ENCODE assay signal across 25 mouse cellular contexts in the genomic region with DNA sequence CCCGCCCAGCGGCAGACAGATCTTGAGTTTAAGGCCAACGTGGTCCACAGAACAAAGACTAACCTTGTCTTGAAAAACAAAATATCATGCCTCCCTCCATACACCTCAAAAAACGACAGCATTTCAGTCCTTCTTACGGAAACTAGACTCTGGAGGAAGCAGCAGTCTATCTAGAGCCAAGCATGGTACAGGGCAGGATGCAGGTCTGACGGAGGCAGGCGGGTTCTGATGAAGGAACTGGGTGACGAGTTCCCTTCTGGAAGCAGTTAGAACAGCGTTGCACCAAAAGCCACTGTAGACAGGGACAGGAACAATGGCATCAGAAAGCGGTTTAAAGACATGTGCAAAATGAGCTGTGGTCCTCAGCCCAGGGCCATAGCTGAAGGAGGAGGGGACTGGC. TPM values are rescaled to one million over a fixed set of nuclear protein-coding genes. Genes with fewer than 3 reads are reported as not detected.
A peak's percentile ranks its signal among the peaks of the same experiment; 100 is the strongest.
DNase-seq lines count a peak whose midpoint lies in the region; ATAC-seq and TF ChIP-seq lines count a peak whose summit lies in the region.
"Had no signal": no experiment of that assay in that cellular context is flagged by ENCODE, and none has a peak within 500 bp of the region (broad histone marks: within the 10 kb centered on the region; RNA-seq: fewer than 3 reads in every experiment).

No protein-coding gene starts in this region.

- no peak overlapping the region for H3K4me2 ChIP-seq in intestine, embryonic 15.5 days (replicated peaks)
- H3K4me2 ChIP-seq: embryonic facial prominence, embryonic 15.5 days; liver, embryonic 15.5 days; lung, embryonic 15.5 days had no signal

- H3K36me3 ChIP-seq in ES-E14 (ENCODE audit: control insufficient read depth, insufficient read depth, low read length, poor library complexity, severe bottlenecking), result peaks cover 12% of the 10 kb centered on the region
- no peaks in the 10 kb centered on the region for H3K36me3 ChIP-seq in intestine, embryonic 15.5 days
- H3K36me3 ChIP-seq: embryonic facial prominence, embryonic 15.5 days; liver, embryonic 15.5 days; lung, embryonic 15.5 days had no signal

- H3K4me3 ChIP-seq in ES-E14 (ENCODE audit: insufficient read depth in 1 of 2, low read depth in 1 of 2, low read length in 2 of 2, poor library complexity in 1 of 2, severe bottlenecking in 1 of 2), result peak overlapping the region in 1 of 2 experiments; percentile 27; a peak in 1 of 4 replicates
- H3K4me3 ChIP-seq in intestine, embryonic 15.5 days (replicated peaks), result no peak overlapping the region
- H3K4me3 ChIP-seq: embryonic facial prominence, embryonic 15.5 days; limb, embryonic 10.5 days; liver, embryonic 15.5 days; lung, embryonic 15.5 days; midbrain, embryonic 10.5 days had no signal

- peak; percentile 44 for DNase-seq in thymus, postnatal 0 days (ENCODE audit: low spot score)
- DNase-seq in thymus, postnatal 14 days, result no peak
- DNase-seq in ES-E14 (ENCODE audit: low read depth, low spot score), result no peak
- no peak for DNase-seq in urinary bladder, postnatal 14 days (ENCODE audit: low spot score)
- DNase-seq in layer of hippocampus, postnatal 10 days (ENCODE audit: low spot score in 2 of 2), result no peak
- DNase-seq: adrenal gland, postnatal 25 days; B cell, adult 2 months; cerebellum, adult 9-10 months; gastrocnemius, postnatal 10 days; heart, adult 11 months; heart, postnatal 36 days; layer of hippocampus, adult 9-11 months; liver; lung, postnatal 36 days; right cerebral cortex, postnatal 14 days had no signal

- ATAC-seq in granulocyte monocyte progenitor cell, adult 5-6 weeks (replicated peaks; ENCODE audit: poor library complexity, severe bottlenecking), result peak; percentile 12
- no peak for ATAC-seq in intestine, embryonic 15.5 days
- ATAC-seq: forebrain, embryonic 16.5 days; hindbrain, embryonic 16.5 days; intestine, postnatal 0 days had no signal

- H3K9me3 ChIP-seq in ES-E14 (ENCODE audit: control insufficient read depth, insufficient read depth, low read depth, low read length), result no peaks in the 10 kb centered on the region
- no peaks in the 10 kb centered on the region for H3K9me3 ChIP-seq in intestine, embryonic 15.5 days
- H3K9me3 ChIP-seq: embryonic facial prominence, embryonic 15.5 days; limb, embryonic 10.5 days; liver, embryonic 15.5 days; lung, embryonic 15.5 days; midbrain, embryonic 10.5 days had no signal

- WGBS in intestine, embryonic 15.5 days, result 89% methylated on average over 10 of the region's 10 CpGs

- in situ Hi-C loops in ES-E14 (cut with MboI; ENCODE audit: low sequenced_read_pairs in 2 of 2, unreplicated experiment in 2 of 2), result no loop called here

- peaks cover 9 to 27% of the 10 kb centered on the region in 2 experiments for H3K4me1 ChIP-seq in ES-E14 (ENCODE audit: control insufficient read depth in 2 of 2, insufficient read depth in 2 of 2, low read length in 2 of 2, poor library complexity in 1 of 2)
- H3K4me1 ChIP-seq in intestine, embryonic 15.5 days (replicated peaks), result peaks cover 4% of the 10 kb centered on the region

- H3K27me3 ChIP-seq in intestine, embryonic 15.5 days (replicated peaks), result no peaks in the 10 kb centered on the region
- H3K27me3 ChIP-seq: embryonic facial prominence, embryonic 15.5 days; lung, embryonic 15.5 days had no signal

- H3K9ac ChIP-seq in ES-E14 (ENCODE audit: insufficient read depth, low read depth, low read length, poor library complexity, severe bottlenecking), result peak overlapping the region; percentile 58
- no peak overlapping the region for H3K9ac ChIP-seq in intestine, embryonic 15.5 days
- H3K9ac ChIP-seq: embryonic facial prominence, embryonic 15.5 days; liver, embryonic 15.5 days; lung, embryonic 15.5 days had no signal

- H3K27ac ChIP-seq in ES-E14 (ENCODE audit: insufficient read depth, low read depth, low read length, poor library complexity, severe bottlenecking), result peak overlapping the region; percentile 40; the same call in 1 of the 2 replicates
- H3K27ac ChIP-seq in intestine, embryonic 15.5 days, result no peak overlapping the region
- H3K27ac ChIP-seq: embryonic facial prominence, embryonic 15.5 days; limb, embryonic 10.5 days; liver, embryonic 15.5 days; lung, embryonic 15.5 days; midbrain, embryonic 10.5 days had no signal

TF ChIP-seq in ES-E14, 5 proteins besides CTCF, POLR2A, EP300 and RAD21:
- TF ChIP-seq ZC3H11A (IDR thresholded peaks at IDR 0.05; ENCODE audit: borderline replicate concordance, low read depth, low read length) (no peak), HCFC1 (IDR thresholded peaks at IDR 0.05; ENCODE audit: borderline replicate concordance, insufficient read depth, low read length) (no peak), ZNF384 (IDR thresholded peaks at IDR 0.05; ENCODE audit: low read depth, low read length) (no peak), MAFK (IDR thresholded peaks at IDR 0.05; ENCODE audit: insufficient read depth, low read depth, low read length) (no peak), CHD2 (IDR thresholded peaks at IDR 0.05; ENCODE audit: low read depth, low read length) (no peak)

RNA-seq across cellular contexts. Expression of gene Uck2, which starts 5.1 kb away (rescaled TPM):
- 165 and 193 TPM in 2 replicates for polyA plus RNA-seq in thymus, postnatal 0 days (2015; fragmentation: Nextera tagmentation; extraction: Ambion mirVana)
- total RNA-seq in ES-E14 (2012; rRNA removed), result 152 and 158 TPM in 2 replicates
- 181 and 224 TPM in 2 replicates for total RNA-seq in granulocyte monocyte progenitor cell, adult 5-6 weeks (2014; fragmentation: Nextera tagmentation)
- total RNA-seq in granulocyte monocyte progenitor cell, adult 5-6 weeks (2017), result 223 and 286 TPM in 2 replicates
- 49.5 and 52.3 TPM in 2 replicates for polyA plus RNA-seq in intestine, embryonic 15.5 days (2015; fragmentation: Nextera tagmentation; extraction: Ambion mirVana)
- 10 to 100 TPM; 69.5 to 69.9 TPM for total RNA-seq in layer of hippocampus, postnatal 10 days (2021)

RNA-seq across cellular contexts. Expression of gene Tmco1, which starts 28.1 kb away (rescaled TPM):
- 91.4 and 98.8 TPM in 2 replicates for polyA plus RNA-seq in thymus, postnatal 0 days (2015; fragmentation: Nextera tagmentation; extraction: Ambion mirVana)
- total RNA-seq in ES-E14 (2012; rRNA removed), result 155 and 156 TPM in 2 replicates
- total RNA-seq in granulocyte monocyte progenitor cell, adult 5-6 weeks (2014; fragmentation: Nextera tagmentation), result 97.6 and 127 TPM in 2 replicates
- 170 and 172 TPM in 2 replicates for total RNA-seq in granulocyte monocyte progenitor cell, adult 5-6 weeks (2017)
- polyA plus RNA-seq in intestine, embryonic 15.5 days (2015; fragmentation: Nextera tagmentation; extraction: Ambion mirVana), result 101 and 109 TPM in 2 replicates
- total RNA-seq in layer of hippocampus, postnatal 10 days (2021), result 10 to 100 TPM; 38.4 to 45.1 TPM
